Mouse (Mus musculus) small intestine, adult 2 months (tissue): Measurements from ENCODE around the gene Cfap58.

Source experiments
- CTCF ChIP-seq: fragments of 200-500 bp; IDR thresholded peaks from 2 replicates; pipeline ENCODE4 v1.5.1; 2012; ENCODE audit warnings: low read depth, mild to moderate bottlenecking, control low read depth, inconsistent platforms, low read length, moderate library complexity, mixed read lengths; ENCODE audit not compliant: insufficient replicate concordance, insufficient read length; ENCODE audit errors: extremely low read depth
- POLR2A ChIP-seq: fragments of 200-500 bp; IDR thresholded peaks from 2 replicates; pipeline ENCODE4 v1.6.1; 2012; ENCODE audit warnings: low read depth, mild to moderate bottlenecking, control low read depth, inconsistent platforms, low read length, moderate library complexity

DNA sequence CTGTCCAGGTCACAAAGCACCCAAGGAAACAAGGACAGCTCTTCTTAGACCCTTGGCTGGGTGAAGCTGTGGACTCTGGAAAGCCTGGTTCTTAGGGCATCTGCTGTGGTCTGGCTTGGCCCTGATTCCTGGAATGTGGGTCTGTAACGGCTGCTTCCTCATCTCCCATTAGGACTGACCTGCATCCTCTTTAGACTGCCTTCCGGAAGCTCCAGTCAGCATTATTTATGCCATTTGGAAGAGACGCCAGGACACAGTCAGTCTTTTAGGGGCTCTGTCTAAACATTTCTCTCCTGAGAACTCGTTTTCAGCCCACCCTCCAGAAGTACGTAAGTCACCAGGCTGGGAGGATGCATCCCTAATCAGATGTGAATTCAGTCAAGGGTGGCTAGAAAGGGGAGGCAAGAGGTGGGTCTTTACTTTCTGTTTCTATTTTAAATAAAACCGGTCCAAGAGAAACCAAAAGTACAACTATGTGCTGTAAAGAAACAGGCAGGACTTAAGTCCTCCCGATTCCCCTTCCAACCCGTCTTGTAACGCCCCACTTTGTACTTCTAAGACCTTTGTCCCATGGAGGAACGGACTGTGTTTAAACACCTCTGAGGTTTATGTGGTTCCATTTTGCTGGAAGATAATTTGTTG is 46.9 kb upstream of the Cfap58 start:
- TF ChIP-seq CTCF (no peak), POLR2A (no peak)
